Mouse (Mus musculus): Measurements from ENCODE around the gene Phlda2. TPM values are rescaled to one million over a fixed set of nuclear protein-coding genes. Genes with fewer than 3 reads are reported as not detected.

Gene Phlda2
- total and polyA plus RNA-seq, 3 experiments = not detected

DNA sequence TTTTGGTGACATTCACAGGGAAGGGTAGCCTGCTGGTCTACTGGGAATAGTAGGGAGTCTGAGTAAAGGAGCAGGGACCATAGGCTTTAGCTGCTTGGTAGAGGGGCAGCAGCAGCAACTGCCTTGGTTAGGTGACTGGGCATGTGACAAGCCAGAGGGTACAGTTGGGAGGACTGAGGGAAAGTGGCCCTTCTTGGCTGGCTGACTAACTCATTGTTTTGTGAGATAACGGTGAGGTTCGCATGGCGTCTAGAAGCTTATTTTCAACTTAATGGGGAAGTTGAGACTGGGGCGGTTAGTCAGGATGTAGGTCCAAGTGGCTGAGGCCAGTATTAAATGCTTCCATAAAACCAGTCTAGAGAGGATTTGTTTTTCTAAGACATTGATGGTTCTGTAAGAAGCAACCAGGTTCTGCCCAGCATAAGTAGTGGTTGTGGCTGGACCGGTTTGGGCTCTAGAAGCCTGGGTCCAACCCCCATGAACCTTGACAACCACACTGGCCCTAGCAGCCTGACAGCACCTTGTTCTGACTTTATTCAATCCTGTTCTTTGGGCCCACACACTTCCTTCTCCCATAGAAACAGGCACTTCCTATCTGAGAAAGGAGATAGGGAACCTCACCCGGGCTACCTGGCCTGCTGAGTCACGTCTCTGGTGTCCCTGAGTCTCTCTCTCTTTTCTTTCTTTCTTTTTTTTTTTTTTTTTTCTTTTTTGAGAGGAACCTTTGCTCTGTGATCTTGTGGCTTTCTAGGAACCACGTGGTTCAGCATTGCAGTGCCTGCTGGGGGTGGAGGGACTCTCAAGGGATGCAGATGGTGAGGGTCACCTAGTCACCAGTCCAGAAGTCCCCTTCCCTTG is 7.6 kb downstream of the Phlda2 start:
- Histone ChIP-seq H3K27ac (ENCODE audit: insufficient read depth, low read depth) (no peak overlapping the region), H3K4me3 (replicated peaks in 1 of 3; ENCODE audit: low read depth in 2 of 3, low read length in 2 of 3, poor library complexity in 1 of 3) (no peak overlapping the region), H3K4me2 (ENCODE audit: insufficient read depth, low read depth, poor library complexity, severe bottlenecking) (no peak overlapping the region), H3K9me3 (replicated peaks; ENCODE audit: low read length) (no peaks in the 10 kb centered on the region), H3K36me3 (replicated peaks in 1 of 2; ENCODE audit: control insufficient read depth in 1 of 2, insufficient read depth in 1 of 2, low read length in 1 of 2) (no peaks in the 10 kb centered on the region), H3K79me2 (replicated peaks; ENCODE audit: control insufficient read depth, extremely low read depth, insufficient read depth, poor library complexity, severe bottlenecking) (no peaks in the 10 kb centered on the region), H3K9ac (ENCODE audit: insufficient read depth, low read depth) (no peak overlapping the region), H3K4me1 (ENCODE audit: control insufficient read depth in 1 of 2, insufficient read depth in 2 of 2) (no peaks in the 10 kb centered on the region), H3K27me3 (replicated peaks) (peaks cover 73% of the 10 kb centered on the region)
- no peak for DNase-seq (ENCODE audit: extremely low read depth)
- TF ChIP-seq ZNF384 (IDR thresholded peaks at IDR 0.05; ENCODE audit: low read depth, low read length) = peak; percentile 50; the same call in 1 of the 2 replicates
- TF ChIP-seq JUND (conservative IDR thresholded peaks at IDR 0.05; ENCODE audit: low read depth, low read length) = no peak
- TF ChIP-seq TCF12 (IDR thresholded peaks at IDR 0.05; ENCODE audit: low read depth, low read length) = no peak
- TF ChIP-seq ZKSCAN1 (IDR thresholded peaks at IDR 0.05; ENCODE audit: borderline replicate concordance, low read depth, low read length) = no peak
- dilution Hi-C loops (cut with MboI; ENCODE audit: extremely low pct_ligation_motif_present, extremely low pct_unique_long_range_greater_than_20kb, low sequenced_read_pairs) = no loop called here
- in situ Hi-C loops (cut with MboI; ENCODE audit: low pct_ligation_motif_present, low pct_unique_long_range_greater_than_20kb, low sequenced_read_pairs) = no loop called here

DNA sequence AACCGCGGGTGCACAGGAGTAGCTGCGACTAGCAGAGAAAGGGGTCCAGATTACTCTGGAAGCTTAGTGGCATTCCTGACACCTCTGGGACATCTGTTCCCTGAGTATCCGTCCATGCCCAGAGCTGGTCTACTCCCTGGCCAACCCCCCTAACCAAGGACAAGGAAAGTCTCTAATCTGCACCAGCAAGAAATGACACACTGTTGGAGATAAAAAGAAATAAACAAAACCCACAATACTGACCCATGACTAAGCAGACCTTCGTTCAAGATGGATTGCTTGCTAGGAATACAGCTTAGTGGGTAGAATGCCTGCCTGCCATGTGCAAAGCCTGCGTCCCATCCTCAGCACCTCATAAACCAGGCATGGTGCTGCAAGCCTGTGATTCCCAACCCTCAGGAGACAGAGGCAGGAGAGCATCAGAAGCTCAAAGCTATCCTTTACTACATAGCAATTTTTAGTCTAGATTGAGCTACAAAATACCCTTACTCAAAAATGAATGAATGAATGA is 9.3 kb downstream of the Phlda2 start:
- Histone ChIP-seq H3K79me2 (replicated peaks; ENCODE audit: control insufficient read depth, extremely low read depth, insufficient read depth, poor library complexity, severe bottlenecking) (no peaks in the 10 kb centered on the region), H3K4me3 (replicated peaks in 1 of 3; ENCODE audit: low read depth in 2 of 3, low read length in 2 of 3, poor library complexity in 1 of 3) (no peak overlapping the region), H3K9ac (ENCODE audit: insufficient read depth, low read depth) (no peak overlapping the region), H3K27me3 (replicated peaks) (peaks cover 74% of the 10 kb centered on the region), H3K4me1 (ENCODE audit: control insufficient read depth in 1 of 2, insufficient read depth in 2 of 2) (no peaks in the 10 kb centered on the region), H3K36me3 (replicated peaks in 1 of 2; ENCODE audit: control insufficient read depth in 1 of 2, insufficient read depth in 1 of 2, low read length in 1 of 2) (no peaks in the 10 kb centered on the region), H3K9me3 (replicated peaks; ENCODE audit: low read length) (no peaks in the 10 kb centered on the region), H3K27ac (ENCODE audit: insufficient read depth, low read depth) (no peak overlapping the region), H3K4me2 (ENCODE audit: insufficient read depth, low read depth, poor library complexity, severe bottlenecking) (no peak overlapping the region)
- TF ChIP-seq JUND (conservative IDR thresholded peaks at IDR 0.05; ENCODE audit: low read depth, low read length) = no peak
- no peak for TF ChIP-seq RCOR1 (conservative IDR thresholded peaks at IDR 0.05; ENCODE audit: low read depth, low read length)
- TF ChIP-seq RAD21 (IDR thresholded peaks at IDR 0.05; ENCODE audit: low read depth, low read length) = no peak
- TF ChIP-seq NRF1 (IDR thresholded peaks at IDR 0.05; ENCODE audit: low read depth, low read length) = no peak
- TF ChIP-seq SIN3A (IDR thresholded peaks at IDR 0.05; ENCODE audit: low read length) = no peak
- TF ChIP-seq MEF2A (IDR thresholded peaks at IDR 0.05; ENCODE audit: borderline replicate concordance, low read depth, low read length) = no peak
- no peak for TF ChIP-seq JUN (IDR thresholded peaks at IDR 0.05; ENCODE audit: insufficient read depth, low read depth, low read length)
- no peak for TF ChIP-seq ZC3H11A (IDR thresholded peaks at IDR 0.05; ENCODE audit: low read depth, low read length)
- dilution Hi-C loops (cut with MboI; ENCODE audit: extremely low pct_ligation_motif_present, extremely low pct_unique_long_range_greater_than_20kb, low sequenced_read_pairs) = no loop called here
- in situ Hi-C loops (cut with MboI; ENCODE audit: low pct_ligation_motif_present, low pct_unique_long_range_greater_than_20kb, low sequenced_read_pairs) = no loop called here
- DNase-seq (ENCODE audit: extremely low read depth) = no peak

DNA sequence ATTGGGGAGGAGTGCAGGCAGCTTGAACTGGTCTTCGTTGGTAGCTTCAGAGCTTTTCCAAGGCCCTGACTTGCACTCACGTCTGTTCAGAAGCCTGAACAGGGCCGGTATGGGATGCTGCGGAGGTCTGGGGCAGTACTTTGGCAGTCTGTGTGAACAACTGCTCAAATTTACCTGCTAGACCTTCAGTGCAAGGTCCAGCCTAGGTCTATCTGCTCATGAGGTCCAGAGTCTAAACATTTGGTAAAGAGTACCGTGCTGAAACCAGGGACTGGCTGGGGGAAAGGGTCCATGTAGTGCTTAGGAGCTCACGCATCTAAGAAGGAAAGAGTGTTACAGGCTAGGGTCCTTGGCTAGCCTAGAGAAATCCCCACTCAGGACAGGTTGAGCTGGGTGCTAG is 13.2 kb downstream of the Phlda2 start:
- Histone ChIP-seq H3K9me3 (replicated peaks; ENCODE audit: low read length) (no peaks in the 10 kb centered on the region), H3K4me1 (ENCODE audit: control insufficient read depth in 1 of 2, insufficient read depth in 2 of 2) (no peaks in the 10 kb centered on the region), H3K36me3 (replicated peaks in 1 of 2; ENCODE audit: control insufficient read depth in 1 of 2, insufficient read depth in 1 of 2, low read length in 1 of 2) (no peaks in the 10 kb centered on the region), H3K4me2 (ENCODE audit: insufficient read depth, low read depth, poor library complexity, severe bottlenecking) (no peak overlapping the region), H3K79me2 (replicated peaks; ENCODE audit: control insufficient read depth, extremely low read depth, insufficient read depth, poor library complexity, severe bottlenecking) (no peaks in the 10 kb centered on the region), H3K9ac (ENCODE audit: insufficient read depth, low read depth) (no peak overlapping the region), H3K27me3 (replicated peaks) (peaks cover 82% of the 10 kb centered on the region), H3K4me3 (replicated peaks in 1 of 3; ENCODE audit: low read depth in 2 of 3, low read length in 2 of 3, poor library complexity in 1 of 3) (no peak overlapping the region), H3K27ac (ENCODE audit: insufficient read depth, low read depth) (no peak overlapping the region)
- no peak for DNase-seq (ENCODE audit: extremely low read depth)
- dilution Hi-C loops (cut with MboI; ENCODE audit: extremely low pct_ligation_motif_present, extremely low pct_unique_long_range_greater_than_20kb, low sequenced_read_pairs) (no loop called here), in situ Hi-C loops (cut with MboI; ENCODE audit: low pct_ligation_motif_present, low pct_unique_long_range_greater_than_20kb, low sequenced_read_pairs) (no loop called here)
- TF ChIP-seq TCF12 (IDR thresholded peaks at IDR 0.05; ENCODE audit: low read depth, low read length) (no peak), POLR2AphosphoS2 (IDR thresholded peaks at IDR 0.05; ENCODE audit: low read depth, low read length) (no peak), SIN3A (IDR thresholded peaks at IDR 0.05; ENCODE audit: low read length) (no peak), MAZ (IDR thresholded peaks at IDR 0.05; ENCODE audit: low read depth, low read length) (no peak), ETS1 (conservative IDR thresholded peaks at IDR 0.05; ENCODE audit: low read depth, low read length) (no peak), NELFE (IDR thresholded peaks at IDR 0.05; ENCODE audit: low read depth, low read length) (no peak), ZKSCAN1 (IDR thresholded peaks at IDR 0.05; ENCODE audit: borderline replicate concordance, low read depth, low read length) (no peak), RAD21 (IDR thresholded peaks at IDR 0.05; ENCODE audit: low read depth, low read length) (no peak), ZNF384 (IDR thresholded peaks at IDR 0.05; ENCODE audit: low read depth, low read length) (no peak), HCFC1 (IDR thresholded peaks at IDR 0.05; ENCODE audit: low read depth, low read length) (no peak), ELF1 (IDR thresholded peaks at IDR 0.05; ENCODE audit: low read depth, low read length) (no peak), ZC3H11A (IDR thresholded peaks at IDR 0.05; ENCODE audit: low read depth, low read length) (no peak), MAFK (IDR thresholded peaks at IDR 0.05; ENCODE audit: insufficient replicate concordance, low read length) (no peak), TBP (conservative IDR thresholded peaks at IDR 0.05; ENCODE audit: low read depth, low read length) (no peak), USF2 (conservative IDR thresholded peaks at IDR 0.05; ENCODE audit: low read depth, low read length) (no peak), UBTF (IDR thresholded peaks at IDR 0.05; ENCODE audit: low read depth, low read length) (no peak), USF1 (IDR thresholded peaks at IDR 0.05; ENCODE audit: low read depth, low read length) (no peak)

Data from CH12.LX (cell line).